Mouse (Mus musculus) intestine, postnatal 0 days (tissue): Measurements from ENCODE around the gene Tysnd1. TPM values are rescaled to one million over a fixed set of nuclear protein-coding genes. Genes with fewer than 3 reads are reported as not detected.

Experiments used
- ATAC-seq: fragments of 200-750 bp; cut with Nextera tagmentation; 2 replicates; pipeline ENCODE4 v1.8.0; 2017; ENCODE audit warnings: mild to moderate bottlenecking, moderate TSS enrichment, moderate library complexity
- H3K27ac ChIP-seq: fragments of 300-500 bp; sonication (generic); 2 replicates; pipeline ENCODE4 v1.5.1; 2014; ENCODE audit warnings: mild to moderate bottlenecking, low read depth, low read length, moderate library complexity
- H3K27me3 ChIP-seq: fragments of 300-500 bp; sonication (generic); replicated peaks from 2 replicates; pipeline ENCODE4 v1.6.1; 2014; ENCODE audit warnings: low read length, mixed read lengths; ENCODE audit not compliant: control insufficient read depth, insufficient read depth
- H3K36me3 ChIP-seq: fragments of 300-500 bp; sonication (generic); 2 replicates; pipeline ENCODE4 v1.6.1; 2014; ENCODE audit warnings: mild to moderate bottlenecking, moderate library complexity; ENCODE audit not compliant: control insufficient read depth, insufficient read depth
- H3K4me1 ChIP-seq: fragments of 300-500 bp; sonication (generic); replicated peaks from 2 replicates; pipeline ENCODE4 v1.6.1; 2014; ENCODE audit warnings: antibody characterized with exemption, low read length, mixed read lengths; ENCODE audit not compliant: control insufficient read depth, insufficient read depth
- H3K4me2 ChIP-seq: fragments of 300-500 bp; sonication (generic); replicated peaks from 2 replicates; pipeline ENCODE4 v1.6.1; 2014; ENCODE audit warnings: low read depth, mild to moderate bottlenecking, moderate library complexity
- H3K4me3 ChIP-seq: fragments of 300-500 bp; sonication (generic); 2 replicates; pipeline ENCODE4 v1.5.1; 2014; ENCODE audit warnings: low read depth, low read length
- H3K9ac ChIP-seq: fragments of 300-500 bp; sonication (generic); 2 replicates; pipeline ENCODE4 v1.6.1; 2014; ENCODE audit warnings: mild to moderate bottlenecking, low read depth, low read length
- H3K9me3 ChIP-seq: fragments of 300-500 bp; sonication (generic); 2 replicates; pipeline ENCODE4 v1.6.1; 2016; ENCODE audit warnings: mixed run types; ENCODE audit not compliant: control insufficient read depth
- CTCF ChIP-seq: sonication (generic); IDR thresholded peaks from 2 replicates; pipeline ENCODE4 v1.5.1; 2016; ENCODE audit warnings: low read depth, mild to moderate bottlenecking, control low read depth, antibody characterized with exemption, moderate library complexity
- WGBS: fragments of 180-500 bp; shearing (Covaris S2); extraction: QIAGEN DNeasy Blood & Tissue Kit; methylation state at CpG from one replicate; pipeline ENCODE4 v1.1.7; 2014; 5-methylcytosine and 5-hydroxymethylcytosine counted together
- polyA plus RNA-seq: library from polyadenylated mRNA; unstranded; fragments of >200 nt; fragmentation: Nextera tagmentation; extraction: Ambion mirVana; gene quantifications from 2 replicates; pipeline ENCODE4 v1.2.1, GENCODE M21; 2015

The Tysnd1 gene
- polyA plus RNA-seq, 1 experiment from 2014 or later: 22.2 TPM

DNA sequence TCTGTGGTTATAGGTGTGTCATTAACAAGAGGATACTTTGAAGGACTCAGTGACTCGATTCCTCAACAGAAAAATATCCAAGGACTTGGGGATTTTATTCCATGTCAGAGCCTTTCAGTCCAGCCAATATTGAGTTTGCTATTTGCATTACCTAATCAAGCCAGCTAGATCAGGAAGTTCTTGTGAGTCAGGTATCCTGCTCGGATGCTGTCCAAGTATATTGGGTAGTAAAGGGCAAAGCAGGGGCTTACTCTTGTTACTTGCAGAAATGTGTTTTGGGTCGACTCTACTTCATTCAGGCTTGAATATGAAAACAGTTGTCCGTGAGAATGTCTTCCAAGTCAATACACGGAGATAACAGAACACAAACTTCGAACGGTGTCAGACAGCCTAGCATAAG is 40.6 kb upstream of the Tysnd1 start:
- H3K4me2 ChIP-seq: no peak overlapping the region
- 0 out of 2 replicates have a peak, but pooled peaks cover 5% of the 10 kb centered on the region for H3K4me1 ChIP-seq
- WGBS: 64% methylated on average over 7 of the region's 7 CpGs
- H3K9me3 ChIP-seq: no peaks in the 10 kb centered on the region
- ATAC-seq: no peak
- no peak overlapping the region for H3K4me3 ChIP-seq
- no peaks in the 10 kb centered on the region for H3K27me3 ChIP-seq
- H3K9ac ChIP-seq: no peak overlapping the region
- H3K27ac ChIP-seq: no peak overlapping the region
- peaks cover 11% of the 10 kb centered on the region for H3K36me3 ChIP-seq
- TF ChIP-seq CTCF: no peak

DNA sequence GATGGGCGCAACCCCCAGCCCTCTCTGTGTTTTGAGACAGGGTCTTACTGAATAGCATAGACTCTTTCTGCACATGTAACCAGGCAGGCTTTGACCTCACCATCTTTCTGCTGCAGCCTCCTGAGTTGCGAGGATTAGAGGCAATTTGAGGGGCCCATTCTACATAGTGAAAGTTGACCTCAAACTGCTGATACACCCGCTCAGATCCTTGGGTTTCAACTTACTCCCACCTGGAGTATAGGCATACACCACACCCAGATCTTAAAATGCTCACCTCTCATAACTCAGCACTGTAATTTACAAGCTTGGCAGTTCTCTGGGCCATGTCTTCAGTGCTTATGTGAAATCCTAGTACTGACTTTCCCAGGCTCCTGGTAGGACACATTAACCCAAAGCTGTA is 40.1 kb upstream of the Tysnd1 start:
- Histone ChIP-seq H3K4me2 (no peak overlapping the region), H3K4me3 (no peak overlapping the region), H3K9me3 (no peaks in the 10 kb centered on the region), H3K27ac (no peak overlapping the region), H3K27me3 (no peaks in the 10 kb centered on the region), H3K9ac (no peak overlapping the region), H3K4me1 (0 out of 2 replicates have a peak, but pooled peaks cover 3% of the 10 kb centered on the region), H3K36me3 (peaks cover 15% of the 10 kb centered on the region)
- 71% methylated on average over 3 of the region's 3 CpGs for WGBS
- no peak for ATAC-seq
- TF ChIP-seq CTCF: no peak

DNA sequence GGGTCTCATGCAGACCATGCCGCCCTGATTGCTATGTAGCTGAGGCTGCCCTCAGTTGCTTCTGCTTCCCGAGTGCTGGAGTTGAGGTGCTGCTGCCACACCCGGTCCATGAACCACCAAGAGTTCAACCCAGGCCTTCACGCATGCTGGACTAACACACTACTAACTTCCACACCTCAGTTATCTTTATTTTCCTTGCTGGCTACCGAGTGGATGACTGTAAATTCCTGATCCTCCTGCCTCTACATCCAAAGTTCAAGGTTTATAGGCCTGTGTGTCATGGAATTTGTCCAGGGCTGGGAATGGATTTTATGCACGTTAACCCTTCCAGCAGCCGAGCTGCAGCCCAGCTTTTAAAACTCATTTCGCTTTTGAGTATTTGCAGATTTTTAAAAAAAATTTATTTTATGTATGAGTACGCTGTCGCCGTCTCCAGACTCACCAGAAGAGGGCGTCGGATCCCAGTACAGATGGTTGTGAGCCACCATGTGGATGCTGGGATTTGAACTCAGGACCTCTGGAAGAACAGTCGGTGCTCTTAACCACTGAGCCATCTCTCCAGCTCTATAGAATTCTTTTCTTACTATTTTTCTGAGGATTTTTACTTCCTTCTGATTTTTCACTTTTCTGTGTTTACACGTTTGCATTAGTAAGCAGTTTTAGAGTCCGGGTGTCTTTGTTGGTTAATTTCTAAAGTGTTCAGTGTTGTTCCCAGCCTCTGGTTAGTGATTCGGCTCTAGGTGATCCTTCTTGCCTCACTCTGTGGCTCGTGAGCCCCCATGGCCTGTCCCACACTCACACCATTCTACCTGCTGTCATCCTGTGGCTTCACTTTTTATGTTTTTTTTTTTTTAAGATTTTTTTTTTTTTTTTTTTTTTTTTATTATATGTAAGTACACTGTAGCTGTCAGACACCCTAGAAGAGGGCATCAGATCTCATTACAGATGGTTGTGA is 38.1 kb upstream of the Tysnd1 start:
- 59% methylated on average over 18 of the region's 18 CpGs for WGBS
- H3K36me3 ChIP-seq: peaks cover 33% of the 10 kb centered on the region
- H3K4me1 ChIP-seq: 0 out of 2 replicates have a peak, but pooled peaks cover 3% of the 10 kb centered on the region
- H3K4me2 ChIP-seq: peak overlapping the region; percentile 30
- H3K9me3 ChIP-seq: no peaks in the 10 kb centered on the region
- no peak overlapping the region for H3K4me3 ChIP-seq
- no peaks in the 10 kb centered on the region for H3K27me3 ChIP-seq
- H3K9ac ChIP-seq: no peak overlapping the region
- peak; percentile 23; the same call in 1 of the 2 replicates for TF ChIP-seq CTCF
- peak; percentile 90 for ATAC-seq
- peak overlapping the region; percentile 75 for H3K27ac ChIP-seq

DNA sequence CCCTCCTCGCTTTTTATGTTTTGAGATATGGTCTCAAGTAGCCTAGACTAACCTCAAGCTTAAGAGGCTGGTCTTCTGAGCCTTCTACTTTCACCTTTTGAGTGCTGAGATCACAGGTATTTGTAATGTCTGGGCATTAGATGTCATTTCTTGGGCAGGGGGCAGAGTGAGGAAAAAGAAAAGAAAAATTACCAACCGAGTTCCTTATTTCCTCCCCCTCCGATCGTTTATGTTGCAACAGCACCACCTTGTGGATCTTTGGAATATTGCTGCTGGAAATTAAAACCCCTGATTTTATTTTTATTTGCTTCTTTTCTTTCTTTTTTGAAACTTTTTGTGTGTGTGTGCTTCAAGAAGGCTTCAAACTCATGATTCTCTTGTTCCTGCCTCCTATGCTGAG is 37.3 kb upstream of the Tysnd1 start:
- Histone ChIP-seq H3K4me3 (no peak overlapping the region), H3K4me1 (0 out of 2 replicates have a peak, but pooled peaks cover 3% of the 10 kb centered on the region), H3K27ac (no peak overlapping the region), H3K9me3 (no peaks in the 10 kb centered on the region), H3K27me3 (no peaks in the 10 kb centered on the region), H3K36me3 (peaks cover 35% of the 10 kb centered on the region), H3K9ac (no peak overlapping the region), H3K4me2 (no peak overlapping the region; the same call in 1 of the 2 replicates)
- no peak for ATAC-seq
- TF ChIP-seq CTCF: peak; percentile 85
- 23% methylated on average over 4 of the region's 4 CpGs for WGBS

DNA sequence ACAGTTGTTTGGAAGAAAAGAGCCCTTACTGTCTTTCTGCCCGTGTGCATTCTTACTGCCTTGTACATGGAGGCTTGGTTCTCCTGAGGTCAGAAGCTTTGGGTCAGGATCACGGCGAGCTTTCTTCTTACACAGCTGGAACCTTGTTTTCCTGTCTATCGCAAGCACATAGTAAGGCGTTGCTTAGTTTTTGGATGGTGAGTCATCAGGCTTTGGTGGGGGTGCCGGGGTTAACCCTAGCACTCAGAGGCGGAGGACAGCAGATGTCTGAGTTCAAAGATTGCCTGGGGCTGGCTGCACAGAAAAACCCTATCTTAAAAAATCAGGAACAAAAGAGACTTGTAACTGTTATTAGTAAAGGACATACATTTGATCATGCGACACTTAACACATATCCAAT is 33.4 kb upstream of the Tysnd1 start:
- Histone ChIP-seq H3K27me3 (no peaks in the 10 kb centered on the region), H3K9me3 (no peaks in the 10 kb centered on the region), H3K4me1 (no peaks in the 10 kb centered on the region), H3K9ac (no peak overlapping the region), H3K4me2 (no peak overlapping the region), H3K36me3 (peaks cover 57% of the 10 kb centered on the region), H3K4me3 (no peak overlapping the region), H3K27ac (no peak overlapping the region)
- TF ChIP-seq CTCF: no peak
- ATAC-seq: no peak
- WGBS: 78% methylated on average over 8 of the region's 8 CpGs

DNA sequence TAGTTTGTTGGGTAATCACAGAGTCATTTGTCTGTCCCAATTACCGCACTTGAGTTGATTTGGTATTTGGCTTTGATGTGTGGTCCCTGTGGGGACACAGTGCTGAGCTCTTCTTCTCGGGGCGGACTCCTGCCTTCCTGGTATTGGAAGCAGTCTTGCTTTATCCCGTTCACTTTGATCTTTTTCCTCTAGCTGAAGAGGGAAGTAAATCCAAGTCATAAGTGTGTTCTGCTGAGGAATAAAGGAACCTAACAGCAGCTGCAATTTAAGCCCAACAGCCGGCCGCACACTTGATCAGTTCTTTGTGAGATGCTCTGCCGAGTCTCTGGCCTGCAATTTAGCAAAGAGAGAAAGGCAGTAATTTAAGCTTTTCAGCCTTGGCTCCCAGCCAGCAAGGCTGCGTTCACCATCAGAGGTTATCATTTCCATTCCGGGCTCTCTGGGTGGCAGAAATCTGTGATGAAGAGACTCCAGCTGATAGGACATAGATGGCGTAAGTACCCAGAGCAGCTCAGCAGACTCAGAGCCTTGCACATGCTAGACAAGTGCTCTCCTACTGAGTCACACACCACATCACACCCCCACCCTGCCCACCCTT is 32.8 kb upstream of the Tysnd1 start:
- Histone ChIP-seq H3K4me3 (no peak overlapping the region), H3K27me3 (no peaks in the 10 kb centered on the region), H3K4me2 (no peak overlapping the region), H3K27ac (no peak overlapping the region), H3K9me3 (no peaks in the 10 kb centered on the region), H3K36me3 (peaks cover 62% of the 10 kb centered on the region), H3K4me1 (no peaks in the 10 kb centered on the region), H3K9ac (no peak overlapping the region)
- ATAC-seq: no peak
- WGBS: 63% methylated on average over 10 of the region's 10 CpGs
- no peak for TF ChIP-seq CTCF
